ENCODE assay signal across 38 mouse cellular contexts in the genomic region with DNA sequence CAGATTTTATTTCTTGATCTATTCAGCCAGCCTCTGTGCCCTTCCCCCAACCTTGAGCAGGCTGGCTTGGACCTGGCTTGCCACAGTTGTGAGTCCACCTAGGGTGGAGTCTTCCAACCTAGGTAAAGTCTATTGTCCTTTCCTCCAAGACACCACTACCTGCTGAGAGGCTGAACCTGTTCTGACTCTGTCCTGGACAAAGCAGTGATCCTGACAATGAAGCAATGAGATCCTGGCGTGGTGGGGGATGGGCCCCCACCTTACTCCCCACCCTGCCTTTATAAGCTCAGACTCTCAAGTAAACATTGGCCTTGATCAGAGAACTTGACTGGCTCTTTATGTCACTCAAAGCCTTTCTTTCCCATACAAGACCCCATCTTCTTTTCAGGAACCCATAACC. TPM values are rescaled to one million over a fixed set of nuclear protein-coding genes. Genes with fewer than 3 reads are reported as not detected.
"Had no signal": no experiment of that assay in that cellular context is flagged by ENCODE, and none has a peak within 500 bp of the region (broad histone marks: within the 10 kb centered on the region; RNA-seq: fewer than 3 reads in every experiment).

No protein-coding gene starts in this region.

- H3K4me1 ChIP-seq: heart, embryonic 10.5 days; heart, embryonic 12.5 days; hindbrain, embryonic 10.5 days; hindbrain, embryonic 12.5 days; intestine, embryonic 15.5 days; limb, embryonic 13.5 days; limb, embryonic 15.5 days; liver, embryonic 12.5 days had no signal

- H3K36me3 ChIP-seq: heart, embryonic 10.5 days; heart, embryonic 12.5 days; hindbrain, embryonic 10.5 days; hindbrain, embryonic 12.5 days; intestine, embryonic 15.5 days; limb, embryonic 13.5 days; limb, embryonic 15.5 days; liver, embryonic 12.5 days had no signal

- H3K27ac ChIP-seq: gastrocnemius, adult 2 months; heart, embryonic 10.5 days; hindbrain, embryonic 10.5 days; hindbrain, embryonic 12.5 days; hindbrain, embryonic 14.5 days; intestine, embryonic 15.5 days; kidney, postnatal 0 days; left cerebral cortex, adult 2 months; limb, embryonic 13.5 days; limb, embryonic 15.5 days; liver, embryonic 12.5 days; liver, embryonic 14.5 days had no signal

- H3K4me3 ChIP-seq: gastrocnemius, adult 2 months; heart, embryonic 10.5 days; heart, embryonic 12.5 days; hindbrain, embryonic 10.5 days; hindbrain, embryonic 12.5 days; intestine, embryonic 15.5 days; left cerebral cortex, adult 2 months; limb, embryonic 13.5 days; limb, embryonic 15.5 days; liver, embryonic 12.5 days had no signal

- H3K9ac ChIP-seq: heart, embryonic 12.5 days; hindbrain, embryonic 12.5 days; hindbrain, embryonic 14.5 days; intestine, embryonic 15.5 days; limb, embryonic 13.5 days; limb, embryonic 15.5 days; liver, embryonic 12.5 days; liver, embryonic 14.5 days had no signal

- DNase-seq: gastrocnemius, adult 2 months; gastrocnemius, postnatal 10 days; gastrocnemius, postnatal 25 days; heart, adult 18-20 months; heart, postnatal 10 days; heart, postnatal 4 days; kidney, adult 18-20 months; kidney, adult 8-10 months; kidney, postnatal 14 days; kidney, postnatal 36 days; layer of hippocampus, adult 9-11 months had no signal

- H3K9me3 ChIP-seq: heart, embryonic 10.5 days; hindbrain, embryonic 12.5 days; intestine, embryonic 15.5 days; limb, embryonic 13.5 days; limb, embryonic 15.5 days; liver, embryonic 12.5 days had no signal

- H3K27me3 ChIP-seq: heart, embryonic 12.5 days; hindbrain, embryonic 12.5 days; intestine, embryonic 15.5 days; limb, embryonic 13.5 days; limb, embryonic 15.5 days; liver, embryonic 12.5 days had no signal

RNA-seq across cellular contexts. Expression of a gene that starts 28.9 kb away (rescaled TPM):
- total RNA-seq: gastrocnemius, adult 2 months; gastrocnemius, postnatal 10 days; gastrocnemius, postnatal 25 days; gastrocnemius, postnatal 4 days; granulocyte monocyte progenitor cell, adult 5-6 weeks; heart, adult 8-10 months; heart, postnatal 10 days; heart, postnatal 25 days; layer of hippocampus, adult 18-20 months; left cerebral cortex, adult 2 months; left cerebral cortex, postnatal 36 days; liver, adult 2 months had no signal
- polyA plus RNA-seq: heart, embryonic 10.5 days; heart, embryonic 12.5 days; heart, embryonic 14.5 days; heart, embryonic 16.5 days; hindbrain, embryonic 10.5 days; hindbrain, embryonic 12.5 days; hindbrain, embryonic 14.5 days; hindbrain, embryonic 16.5 days; inflammation-experienced regulatory T-cells, adult 6 months; intestine, embryonic 15.5 days; intestine, postnatal 0 days; kidney, embryonic 14.5 days; kidney, postnatal 0 days; large intestine, adult 2 months; limb, embryonic 11.5 days; limb, embryonic 13.5 days; limb, embryonic 15.5 days; liver, adult 2 months; liver, embryonic 12.5 days; liver, embryonic 14.5 days had no signal
